Mouse (Mus musculus): Measurements from ENCODE around the gene Kctd10. TPM values are rescaled to one million over a fixed set of nuclear protein-coding genes. Genes with fewer than 3 reads are reported as not detected.
A peak's percentile ranks its signal among the peaks of the same experiment; 100 is the strongest.

The Kctd10 gene
- 10 to 100 TPM; 51.1 to 53.5 (median 53.1) TPM for total RNA-seq (2022)

DNA sequence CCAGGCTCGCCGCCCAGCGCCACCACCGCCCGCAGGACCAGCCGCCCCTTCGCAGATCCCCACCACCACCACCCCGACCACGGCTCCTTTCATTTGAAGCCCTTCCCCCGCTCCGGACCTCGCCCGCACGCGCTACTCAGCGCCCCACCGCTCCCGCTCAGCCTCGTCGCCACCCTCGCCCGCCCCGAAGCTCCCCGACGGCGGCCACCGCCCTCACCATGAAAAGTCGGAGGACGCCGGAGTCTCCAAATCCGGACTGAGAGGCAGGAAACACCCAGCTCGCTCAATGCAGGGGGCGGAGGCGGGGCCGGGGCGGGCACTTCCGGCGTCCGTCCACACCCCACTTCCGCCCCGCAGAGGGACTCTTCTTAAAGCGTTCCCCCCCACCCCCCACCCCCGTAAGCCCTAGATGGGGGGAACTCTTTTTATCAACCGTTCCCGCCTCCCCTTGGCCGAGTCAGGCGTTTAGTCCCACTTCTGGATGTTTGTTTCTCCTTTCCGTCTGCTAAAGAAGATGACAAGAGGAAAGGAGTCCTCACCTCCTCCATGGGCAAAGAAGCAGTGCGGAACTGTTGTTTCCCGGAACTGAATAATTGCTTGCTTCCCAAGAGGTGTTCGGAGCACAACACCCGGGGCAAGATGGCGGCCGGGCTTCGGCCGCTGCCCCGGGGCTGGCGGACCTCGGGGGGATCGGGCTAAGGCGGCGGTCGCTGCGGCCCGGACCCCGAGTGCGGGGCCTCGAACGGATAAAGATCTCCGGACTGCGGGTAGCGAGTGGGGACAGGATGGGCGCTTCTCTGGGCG, at the start of gene Kctd10, which contains the start of gene Ube3b:
Gene Kctd10 (minus strand): TSS at position 300 of the 804 bp plus-strand sequence.
Gene Ube3b (plus strand): TSS at position 399 of the 804 bp plus-strand sequence.
- peak; percentile 60 to 74 for DNase-seq (ENCODE audit: low spot score in 2 of 2)

DNA sequence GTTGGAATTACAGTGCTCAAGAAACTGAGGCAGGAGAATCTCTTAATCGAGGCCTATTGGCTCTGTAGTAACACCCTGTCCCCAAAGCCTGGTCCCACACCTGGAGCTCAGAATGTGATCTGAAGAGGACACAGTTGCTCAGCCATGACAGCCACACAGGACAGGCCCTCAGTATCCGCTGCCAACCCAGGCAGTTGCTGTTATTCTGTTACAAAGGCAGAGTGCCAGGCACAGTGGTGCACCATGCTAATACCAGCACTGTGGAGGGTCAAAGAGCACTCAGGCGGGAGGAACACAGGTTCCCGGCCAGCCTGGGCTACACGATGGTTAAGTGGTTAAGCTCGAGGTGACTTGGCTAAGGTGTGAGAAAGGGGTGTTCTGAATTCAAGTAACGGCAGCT, 49.5 kb upstream of the Kctd10 start:
- DNase-seq (ENCODE audit: low spot score in 2 of 2), result no peak

DNA sequence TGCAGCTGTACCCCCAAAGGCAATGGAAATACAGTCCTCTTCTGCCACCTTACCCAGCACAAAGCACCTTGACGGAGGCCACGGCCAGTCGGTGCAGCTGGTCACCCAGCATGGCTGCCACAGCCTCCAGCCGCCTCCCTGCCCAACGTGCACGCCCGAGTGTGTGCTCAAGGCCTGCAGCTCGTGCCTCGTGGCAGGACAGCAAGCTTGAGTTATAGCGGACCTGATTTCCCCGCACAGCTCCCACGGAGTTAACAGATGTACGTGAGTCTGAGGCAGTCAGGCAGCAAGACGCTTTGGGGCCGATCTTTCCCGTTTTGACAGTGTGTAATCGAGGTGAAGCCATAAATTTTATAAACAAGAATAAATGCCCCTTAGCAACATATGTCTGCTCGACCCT, 48.3 kb upstream of the Kctd10 start:
- no peak for DNase-seq (ENCODE audit: low spot score in 2 of 2)

DNA sequence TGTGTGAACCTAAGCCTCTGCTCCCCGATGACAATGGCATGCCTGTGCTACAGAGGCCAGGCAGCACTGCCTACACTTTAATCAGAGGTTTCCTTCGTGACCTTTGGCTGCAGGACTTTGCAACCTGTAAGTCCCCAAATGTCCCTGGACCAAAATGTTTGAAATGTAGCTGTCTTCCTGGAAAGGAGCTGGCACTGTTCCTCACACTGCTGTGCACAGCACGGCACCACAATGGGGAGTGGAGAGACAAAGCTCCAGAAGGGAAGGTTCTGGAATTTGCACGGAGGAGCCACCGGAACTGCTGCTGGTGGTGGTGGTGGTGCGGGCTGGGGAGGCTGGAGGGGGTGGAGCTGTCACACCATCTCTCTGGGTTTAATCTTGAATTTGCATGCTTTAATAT, 46.4 kb upstream of the Kctd10 start:
- DNase-seq (ENCODE audit: low spot score in 2 of 2), result no peak

DNA sequence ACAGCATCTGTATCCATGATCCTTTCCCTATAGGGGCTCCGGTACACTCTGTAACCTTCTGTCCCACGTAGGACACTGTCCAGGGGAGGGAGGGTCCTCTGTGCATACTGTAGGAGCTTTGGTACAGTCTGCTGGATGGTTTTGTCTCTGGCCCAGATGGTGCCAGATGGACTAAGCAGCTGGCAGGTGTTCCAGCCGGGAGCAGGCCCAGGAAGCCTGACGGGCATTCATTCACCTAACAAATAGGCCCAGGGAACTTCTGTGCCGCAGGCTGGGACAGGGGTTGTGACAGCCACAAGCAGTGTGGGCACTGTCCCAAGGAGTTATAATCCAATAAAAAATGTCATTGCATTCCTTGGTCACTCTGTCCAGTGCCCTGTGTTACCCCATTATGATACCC, 43.7 kb upstream of the Kctd10 start:
- DNase-seq (ENCODE audit: low spot score in 2 of 2), result peak in 1 of 2 experiments; percentile 25

DNA sequence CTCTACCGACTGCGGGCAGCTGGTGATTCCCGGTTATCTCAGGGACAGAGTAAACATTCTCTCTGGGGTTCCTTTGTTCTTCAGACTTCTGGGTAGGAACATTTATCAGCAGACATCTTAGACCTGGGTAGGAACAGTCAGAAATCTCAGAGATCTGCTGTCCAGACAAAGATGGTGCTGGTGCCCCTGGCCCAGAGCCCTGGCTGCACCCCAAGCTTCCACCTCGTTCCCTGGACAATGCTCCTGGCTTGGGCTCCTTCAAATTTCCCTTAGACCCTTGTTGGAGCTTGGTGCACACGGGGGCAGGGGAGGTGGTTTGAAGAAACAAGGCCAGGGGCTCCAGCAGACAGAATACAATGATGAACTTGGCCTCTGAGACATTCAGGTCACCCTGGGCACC, 42.3 kb upstream of the Kctd10 start:
- no peak for DNase-seq (ENCODE audit: low spot score in 2 of 2)

DNA sequence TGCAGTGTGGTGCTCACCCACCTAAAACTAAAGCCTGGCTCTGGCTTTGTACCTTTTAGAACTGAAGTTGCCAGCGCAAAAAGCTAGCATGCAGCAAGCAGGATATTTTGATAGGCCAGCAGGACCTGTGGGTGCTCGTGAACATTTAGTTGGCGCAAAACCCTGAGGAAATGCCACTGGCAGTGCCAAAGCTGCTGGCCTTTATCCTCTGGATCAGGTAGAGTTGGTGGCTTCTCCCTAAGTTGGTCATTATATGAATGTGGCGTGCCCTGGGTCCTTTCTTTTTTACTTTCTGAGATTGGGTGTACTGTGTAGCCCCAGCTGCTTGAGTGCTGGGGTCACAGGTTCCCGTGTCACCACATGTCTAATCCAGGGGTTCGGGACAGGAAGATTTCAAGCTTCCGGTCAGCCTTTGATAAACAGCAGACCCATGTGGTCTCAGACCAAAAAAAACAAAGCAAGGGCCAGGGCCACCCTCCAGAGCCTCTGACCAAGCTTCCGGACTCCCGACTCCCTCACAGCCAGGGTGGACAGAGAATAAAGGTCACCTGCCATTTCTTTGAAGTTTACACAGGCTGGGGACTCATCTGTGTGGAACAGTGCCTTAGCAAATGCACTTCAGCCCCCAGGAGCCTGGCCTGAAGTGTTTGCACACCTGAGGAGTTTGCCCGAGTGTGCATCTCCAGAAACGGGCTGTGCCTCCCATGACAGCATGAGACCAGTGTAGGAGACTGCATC, 41.4 kb upstream of the Kctd10 start:
- DNase-seq (ENCODE audit: low spot score in 2 of 2), result no peak

DNA sequence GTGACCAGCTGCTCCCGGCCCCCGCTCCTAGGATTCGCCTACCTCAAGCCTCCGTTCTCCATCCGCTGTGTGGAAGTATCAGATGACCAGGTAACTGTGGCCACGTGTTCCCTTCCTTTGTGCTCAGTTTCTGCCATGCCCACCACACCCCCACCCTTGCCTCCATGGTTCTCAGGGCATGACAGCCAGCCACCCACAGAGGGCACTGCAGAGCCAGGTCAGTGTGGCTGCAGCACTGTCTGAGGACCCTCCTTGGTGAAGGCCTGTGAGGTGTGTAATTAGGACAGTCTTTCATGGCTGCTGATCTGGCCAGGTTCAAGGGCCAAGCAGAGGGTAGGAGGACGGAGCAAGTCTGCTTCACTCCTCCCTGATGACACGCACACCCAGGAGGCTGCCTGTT, 38.2 kb upstream of the Kctd10 start:
- no peak for DNase-seq (ENCODE audit: low spot score in 2 of 2)

DNA sequence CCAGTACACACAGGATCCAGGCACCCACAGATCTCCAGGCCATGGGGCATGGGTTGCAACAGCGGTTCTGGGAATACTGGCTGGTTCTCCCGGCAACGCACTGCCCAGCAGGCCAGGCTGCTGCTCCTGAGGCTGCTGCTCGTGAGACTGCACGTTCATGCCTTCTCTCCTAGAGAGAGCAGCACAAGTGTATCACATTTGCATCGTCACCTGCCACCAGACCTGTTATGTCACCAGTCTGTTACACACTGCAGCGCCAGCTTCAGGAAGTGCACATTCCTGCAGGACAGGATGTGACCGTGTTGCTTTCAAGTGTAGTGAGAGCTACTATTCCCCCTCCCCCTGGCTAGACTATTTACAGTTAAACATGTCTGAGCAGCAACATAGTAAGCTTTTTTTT, 36.5 kb upstream of the Kctd10 start:
- DNase-seq (ENCODE audit: low spot score in 2 of 2), result no peak

DNA sequence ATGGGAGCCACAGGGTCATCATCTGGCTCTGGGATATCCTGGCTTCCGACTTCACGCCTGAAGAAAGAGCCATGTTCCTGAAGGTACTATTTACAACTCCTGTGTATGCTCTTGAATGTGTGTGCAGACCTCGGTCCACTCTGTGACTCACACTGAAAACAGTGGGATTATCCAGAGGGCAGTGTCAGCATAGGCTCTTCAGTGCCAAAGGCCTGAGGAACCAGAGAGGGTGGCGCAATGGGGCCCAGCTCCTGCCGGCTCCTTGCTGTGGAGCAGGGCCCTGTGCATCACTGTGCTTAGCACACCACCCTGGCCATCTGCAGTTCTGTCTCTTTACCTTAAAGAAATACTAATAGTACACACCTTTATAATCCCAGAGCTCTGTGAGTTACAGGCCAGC, 35.3 kb upstream of the Kctd10 start:
- DNase-seq (ENCODE audit: low spot score in 2 of 2), result no peak

DNA sequence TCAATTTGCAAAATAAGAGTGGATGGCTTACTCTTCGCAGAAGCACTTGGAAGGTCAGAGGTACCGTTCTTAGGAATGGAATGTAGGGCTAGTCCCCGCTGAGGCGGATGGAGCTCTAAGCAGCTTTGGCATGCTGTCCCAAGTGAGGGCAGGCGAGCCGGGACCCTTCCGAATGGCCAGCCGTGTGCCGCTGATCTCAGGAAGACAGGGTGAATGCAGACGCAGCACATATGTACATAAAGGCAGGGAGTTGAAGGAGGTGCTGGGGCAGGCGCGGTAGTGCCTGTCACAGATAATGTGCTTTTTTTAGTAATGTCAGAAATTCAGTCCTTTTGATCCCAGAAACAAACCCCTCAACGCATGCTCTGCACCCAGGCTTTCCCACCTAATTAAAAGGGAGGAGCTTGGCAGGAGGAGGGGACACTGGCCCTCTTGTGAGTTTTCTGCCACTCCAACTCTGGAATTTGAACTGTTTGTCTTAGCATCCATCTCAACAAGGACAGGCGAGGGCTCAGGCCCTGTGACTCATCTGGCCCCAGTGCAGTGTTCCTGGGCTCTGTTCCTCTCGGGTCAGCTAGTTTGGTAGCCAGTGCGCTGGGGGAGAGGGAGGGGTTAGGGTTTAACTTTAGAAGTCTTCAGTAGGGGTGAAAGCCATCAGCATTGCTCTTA, 32.9 kb upstream of the Kctd10 start:
- DNase-seq (ENCODE audit: low spot score in 2 of 2), result no peak

DNA sequence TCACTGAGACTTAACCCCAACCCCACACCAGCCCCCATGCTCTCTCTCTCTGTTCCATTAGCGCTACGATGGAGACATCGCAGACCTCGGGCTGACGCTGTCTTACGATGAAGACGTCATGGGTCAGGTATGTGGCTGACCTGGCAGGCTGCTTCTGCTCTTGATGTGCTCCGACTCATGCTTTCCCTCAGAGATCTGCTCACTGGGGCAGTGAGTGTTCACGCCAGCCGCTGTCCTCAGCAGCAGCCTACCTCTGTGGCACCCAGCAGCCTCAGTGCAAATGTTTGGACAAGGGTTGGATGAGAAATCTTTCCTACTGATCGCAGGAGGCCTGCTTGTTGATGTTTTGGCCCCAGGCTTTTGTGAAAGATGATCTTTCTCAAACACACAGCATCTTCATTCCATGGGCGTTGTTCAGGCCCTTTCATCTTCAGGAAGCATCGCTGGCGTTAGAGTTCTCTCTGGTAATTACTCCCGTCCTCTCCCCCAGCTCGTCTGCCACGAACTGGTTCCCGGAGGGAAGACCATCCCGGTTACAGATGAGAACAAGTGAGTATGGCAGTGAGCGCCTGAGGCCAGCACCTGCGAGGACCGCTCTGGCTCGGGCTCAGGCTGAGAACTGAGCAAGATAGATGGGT, 32.2 kb upstream of the Kctd10 start:
- DNase-seq (ENCODE audit: low spot score in 2 of 2), result no peak

DNA sequence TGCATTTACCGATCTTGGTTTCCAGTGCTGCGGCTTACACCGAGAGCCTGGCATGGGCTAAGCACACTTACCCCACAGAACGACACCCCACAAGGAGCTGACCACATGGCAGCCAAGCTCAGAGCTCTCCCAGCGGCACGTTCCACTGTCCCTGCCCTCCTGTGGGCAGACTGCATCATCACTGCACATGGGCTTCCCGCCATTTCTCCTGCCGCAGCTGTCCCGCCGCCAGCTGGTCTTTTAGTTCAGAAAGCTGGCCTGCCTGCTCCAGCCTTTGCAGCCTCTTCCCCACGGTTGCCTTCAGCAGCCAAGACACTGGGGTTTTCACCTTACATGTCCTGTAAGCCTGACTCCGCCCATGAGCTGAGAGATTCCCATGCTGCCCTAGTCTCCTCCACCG, 30.1 kb upstream of the Kctd10 start:
- DNase-seq (ENCODE audit: low spot score in 2 of 2), result no peak

DNA sequence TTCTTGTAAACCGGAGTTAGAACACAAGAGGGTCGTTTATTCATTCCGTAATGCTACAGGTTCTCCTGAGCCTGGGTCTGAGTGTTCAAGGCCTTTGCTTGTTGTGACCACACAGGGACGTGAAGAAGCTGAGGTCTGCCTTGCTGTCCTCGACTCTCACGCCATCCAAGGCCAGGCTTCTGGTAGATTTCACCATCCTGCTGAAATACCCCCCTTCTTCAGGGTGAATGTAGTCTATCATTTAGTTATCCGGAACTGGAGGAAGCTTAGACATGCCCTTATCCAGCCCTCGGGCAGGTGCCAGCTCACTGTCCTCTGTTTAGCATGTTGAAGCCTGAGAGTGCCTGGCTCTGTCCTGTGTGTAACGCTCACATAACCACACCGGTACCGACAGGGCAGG, 28.5 kb upstream of the Kctd10 start:
- DNase-seq (ENCODE audit: low spot score in 2 of 2), result no peak

DNA sequence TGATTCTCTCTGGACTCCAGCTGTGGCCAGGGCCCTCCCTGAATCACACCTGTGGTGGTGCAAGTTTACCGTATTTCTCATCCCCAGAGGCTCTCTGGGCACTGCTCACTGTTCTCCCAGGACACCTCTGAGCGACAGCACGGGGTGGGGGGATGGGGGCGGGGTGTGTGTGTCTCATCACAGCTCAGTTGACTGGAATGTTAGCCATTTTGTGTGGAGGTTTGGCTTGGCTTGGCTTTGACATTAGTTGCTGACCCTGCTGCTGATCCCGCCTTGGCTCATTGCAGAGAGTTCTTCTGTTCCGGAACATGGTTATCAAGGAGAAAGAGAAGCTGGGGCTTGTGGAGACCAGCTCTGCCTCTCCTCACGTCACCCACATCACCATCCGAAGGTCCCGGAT, 27.5 kb upstream of the Kctd10 start:
- no peak for DNase-seq (ENCODE audit: low spot score in 2 of 2)

DNA sequence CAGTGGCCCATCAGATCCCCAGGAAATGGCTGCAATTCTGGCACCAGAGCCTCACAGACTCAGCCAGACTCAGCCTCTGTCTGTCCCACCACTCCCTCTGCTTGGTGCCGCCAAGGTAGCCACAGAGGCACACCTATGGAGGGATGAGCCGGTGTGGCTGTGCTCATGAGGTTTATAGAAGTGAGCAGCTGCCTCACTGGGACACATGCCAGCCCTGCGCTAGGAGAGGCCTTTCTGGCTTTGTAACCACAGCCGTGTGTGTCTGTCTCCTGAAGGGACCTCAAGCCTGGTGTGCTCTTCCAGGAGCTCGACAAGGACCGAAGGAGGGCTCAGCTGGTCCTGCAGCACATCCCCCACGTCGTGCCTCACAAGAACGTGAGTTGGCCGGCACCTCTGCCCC, 27.0 kb upstream of the Kctd10 start:
- no peak for DNase-seq (ENCODE audit: low spot score in 2 of 2)

DNA sequence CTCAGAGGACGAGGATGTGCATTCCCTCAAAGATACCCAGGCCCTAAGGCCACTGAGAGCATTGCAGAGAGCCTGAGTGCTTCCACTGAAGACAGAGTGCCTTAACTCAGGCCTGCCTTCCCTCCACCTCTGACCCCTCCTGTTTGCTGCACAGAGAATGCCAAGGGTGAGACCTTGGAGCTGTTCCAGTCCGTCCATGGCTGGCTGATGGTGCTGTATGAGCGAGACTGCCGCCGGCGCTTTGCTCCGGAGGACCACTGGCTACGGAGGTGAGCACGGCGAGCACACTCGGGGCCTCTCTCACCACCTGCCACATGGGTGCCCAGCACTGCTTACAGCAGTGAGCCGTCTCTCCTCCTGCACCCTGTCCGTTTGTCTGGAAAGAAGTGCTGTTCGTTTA, 26.3 kb upstream of the Kctd10 start:
- DNase-seq (ENCODE audit: low spot score in 2 of 2), result no peak

DNA sequence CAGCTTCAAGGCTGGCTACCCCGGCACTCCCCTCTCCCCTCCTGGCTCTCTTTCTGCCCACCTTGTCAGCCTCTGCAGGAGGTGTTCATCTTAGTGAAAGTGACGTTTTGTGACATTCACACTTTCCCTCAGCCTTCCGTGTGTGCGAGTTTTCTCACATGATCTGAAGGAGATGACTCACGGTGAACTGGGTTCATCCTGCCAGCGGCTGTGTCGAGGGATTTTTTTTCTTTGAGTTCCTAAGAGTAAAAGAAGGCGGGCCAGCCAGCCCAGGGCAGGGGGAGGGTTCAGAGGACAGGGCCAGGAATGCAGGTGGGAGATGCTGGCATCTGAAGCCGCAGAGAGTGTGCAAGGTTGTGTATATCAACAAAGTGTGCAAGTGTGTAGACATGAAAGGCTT, 12.9 kb upstream of the Kctd10 start:
- DNase-seq (ENCODE audit: low spot score in 2 of 2), result no peak

DNA sequence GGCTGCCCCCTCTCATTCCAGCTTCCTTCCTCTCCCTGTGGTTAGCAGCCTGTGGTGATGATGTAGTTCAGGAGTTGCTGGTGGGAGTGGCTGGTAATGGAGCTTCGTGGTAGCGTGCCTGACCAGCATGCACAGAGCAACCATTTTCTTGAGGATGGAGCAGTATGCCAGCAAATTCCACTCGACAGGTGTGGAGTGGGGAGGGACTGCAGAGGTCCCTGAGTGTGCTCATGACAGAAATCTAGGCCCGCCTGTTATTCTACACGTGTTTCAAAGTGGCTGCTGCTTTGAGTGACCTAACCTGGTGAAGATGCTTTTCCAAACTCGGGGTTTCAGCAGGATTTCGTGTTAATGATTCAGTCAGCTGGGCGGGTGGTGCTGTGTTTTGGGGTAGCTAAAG, 4.1 kb upstream of the Kctd10 start:
- DNase-seq (ENCODE audit: low spot score in 2 of 2), result no peak

DNA sequence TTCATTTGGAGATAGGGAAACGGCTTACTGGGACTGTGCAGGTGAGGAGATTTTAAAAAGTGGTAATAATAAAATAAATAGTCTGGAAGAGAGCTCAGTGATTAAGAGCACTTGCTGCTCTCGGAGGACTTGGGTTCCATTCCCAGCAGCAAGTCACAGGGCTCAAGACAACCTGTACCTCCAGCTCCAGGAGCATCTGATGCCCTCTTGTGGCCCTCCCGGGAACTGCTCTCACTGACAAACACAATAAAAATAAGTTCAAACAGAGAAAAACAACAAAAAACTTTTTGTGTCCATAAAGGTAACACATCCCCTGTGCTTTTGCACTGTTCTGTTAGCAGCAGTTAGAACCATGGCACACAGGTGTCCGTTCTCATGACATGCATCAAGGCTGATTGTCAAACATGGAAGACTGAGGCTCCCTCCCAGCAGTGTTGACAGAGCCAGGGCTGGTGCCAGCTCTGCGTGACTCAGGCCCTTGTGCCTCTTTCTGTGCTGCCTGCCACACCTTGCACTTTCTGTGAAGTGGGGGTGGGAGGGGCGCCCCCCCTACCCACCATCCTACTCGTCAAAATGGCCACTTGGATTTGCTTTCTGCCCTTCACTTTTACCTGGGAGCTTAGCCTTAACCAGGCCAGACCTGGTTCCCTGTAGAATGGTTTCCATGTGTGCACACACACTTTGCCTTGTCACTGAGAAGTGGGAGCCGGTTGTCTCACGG, 3.0 kb upstream of the Kctd10 start:
- DNase-seq (ENCODE audit: low spot score in 2 of 2), result no peak

DNA sequence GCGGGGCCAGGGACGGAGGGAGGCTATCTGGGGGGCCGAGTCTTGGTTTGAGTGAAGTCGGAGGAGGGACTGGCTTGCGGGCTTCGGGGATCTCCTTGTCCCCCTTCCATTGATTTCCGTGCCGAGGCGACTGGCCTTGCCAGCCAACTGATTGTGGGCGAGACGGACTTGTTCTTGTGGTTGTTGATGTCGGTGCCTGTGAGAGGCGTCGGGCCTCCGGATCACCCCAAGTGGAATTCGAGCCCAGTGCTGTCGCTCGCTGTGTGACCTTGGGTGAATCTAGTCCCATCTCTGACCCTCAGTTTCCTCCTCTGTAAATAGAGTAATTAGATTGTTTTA, 674 bp upstream of the Kctd10 start:
- peak in 1 of 2 experiments; percentile 19 for DNase-seq (ENCODE audit: low spot score in 2 of 2)

Measured in layer of hippocampus, adult 8-10 months (tissue).